Mouse (Mus musculus) retina, postnatal 7 days (tissue): ENCODE measurements around the gene Sox6.

Source experiments
- DNase-seq: peaks from one replicate; pipeline ENCODE4 v3.0.0-alpha.2; 2012; ENCODE audit warnings: low read depth, low spot score

Sox6 gene

GRCm38 (mm10) chr7:115891482-115891881 lies 147.1 kb downstream of the Sox6 start:
- no peak for DNase-seq

- no peak for DNase-seq
Observed at GRCm38 (mm10) chr7:115889926-115890325, 148.7 kb downstream of the Sox6 start.

GRCm38 (mm10) chr7:115888561-115888960 lies 150.0 kb downstream of the Sox6 start:
- no peak for DNase-seq

- DNase-seq = no peak
Observed at GRCm38 (mm10) chr7:115888120-115888519, 150.5 kb downstream of the Sox6 start.

GRCm38 (mm10) chr7:115872903-115873302 lies 165.7 kb downstream of the Sox6 start:
- no peak for DNase-seq

GRCm38 (mm10) chr7:115868504-115868903 lies 170.1 kb downstream of the Sox6 start:
- no peak for DNase-seq

- no peak for DNase-seq
Observed at GRCm38 (mm10) chr7:115867518-115868270, 170.9 kb downstream of the Sox6 start.

GRCm38 (mm10) chr7:115866698-115867500 lies 171.7 kb downstream of the Sox6 start:
- no peak for DNase-seq

- no peak for DNase-seq
Observed at GRCm38 (mm10) chr7:115865979-115866697, 172.5 kb downstream of the Sox6 start.

- no peak for DNase-seq
Observed at GRCm38 (mm10) chr7:115865231-115865630, 173.4 kb downstream of the Sox6 start.

GRCm38 (mm10) chr7:115864411-115864810 lies 174.2 kb downstream of the Sox6 start:
- DNase-seq = no peak

- no peak for DNase-seq
Observed at GRCm38 (mm10) chr7:115859691-115860401, 178.8 kb downstream of the Sox6 start.

- DNase-seq = no peak
Observed at GRCm38 (mm10) chr7:115851131-115851530, 187.5 kb downstream of the Sox6 start.

- no peak for DNase-seq
Observed at GRCm38 (mm10) chr7:115845791-115846366, 192.7 kb downstream of the Sox6 start.

GRCm38 (mm10) chr7:115844910-115845309 lies 193.7 kb downstream of the Sox6 start:
- no peak for DNase-seq

GRCm38 (mm10) chr7:115844431-115844830 lies 194.2 kb downstream of the Sox6 start:
- no peak for DNase-seq

GRCm38 (mm10) chr7:115842251-115842650 lies 196.3 kb downstream of the Sox6 start:
- no peak for DNase-seq

- DNase-seq = no peak
Observed at GRCm38 (mm10) chr7:115840613-115841012, 198.0 kb downstream of the Sox6 start.

GRCm38 (mm10) chr7:115835005-115835404 lies 203.6 kb downstream of the Sox6 start:
- DNase-seq = no peak

- DNase-seq = no peak
Observed at GRCm38 (mm10) chr7:115833701-115834100, 204.9 kb downstream of the Sox6 start.
